Mouse (Mus musculus): ENCODE measurements around the gene Sox5. TPM values are rescaled to one million over a fixed set of nuclear protein-coding genes. Genes with fewer than 3 reads are reported as not detected.

Sox5 gene
- polyA plus RNA-seq, 1 experiment = 0.81 TPM

GRCm38 (mm10) chr6:144319717-144320116 lies 462.1 kb downstream of the Sox5 start:
- WGBS = 35% methylated on average over 6 of the region's 6 CpGs
- Histone ChIP-seq H3K4me1 (replicated peaks; ENCODE audit: control insufficient read depth, insufficient read depth, low read length) (peaks cover 5% of the 10 kb centered on the region; the same call in 1 of the 2 replicates), H3K27ac (ENCODE audit: control insufficient read depth, insufficient read depth, low read length) (no peak overlapping the region), H3K4me3 (ENCODE audit: control insufficient read depth, insufficient read depth, low read length) (no peak overlapping the region), H3K36me3 (ENCODE audit: control insufficient read depth, insufficient read depth, low read length) (no peaks in the 10 kb centered on the region), H3K27me3 (ENCODE audit: control insufficient read depth, insufficient read depth, low read length) (no peaks in the 10 kb centered on the region)
- TF ChIP-seq POLR2A (IDR thresholded peaks at IDR 0.05; ENCODE audit: control insufficient read depth, extremely low read depth, insufficient read depth, low read length, poor library complexity) = no peak
- no peak for TF ChIP-seq CTCF (IDR thresholded peaks at IDR 0.05; ENCODE audit: borderline replicate concordance, control insufficient read depth, extremely low read depth, insufficient read depth, low read length, poor library complexity)
- no peak for DNase-seq

- TF ChIP-seq POLR2A (IDR thresholded peaks at IDR 0.05; ENCODE audit: control insufficient read depth, extremely low read depth, insufficient read depth, low read length, poor library complexity) (no peak), CTCF (IDR thresholded peaks at IDR 0.05; ENCODE audit: borderline replicate concordance, control insufficient read depth, extremely low read depth, insufficient read depth, low read length, poor library complexity) (no peak)
- no peaks in the 10 kb centered on the region for H3K4me1 ChIP-seq (replicated peaks; ENCODE audit: control insufficient read depth, insufficient read depth, low read length)
- no peak for DNase-seq
Observed at GRCm38 (mm10) chr6:144312781-144313754, 468.7 kb downstream of the Sox5 start.

GRCm38 (mm10) chr6:144312282-144312780 lies 469.4 kb downstream of the Sox5 start:
- TF ChIP-seq CTCF (IDR thresholded peaks at IDR 0.05; ENCODE audit: borderline replicate concordance, control insufficient read depth, extremely low read depth, insufficient read depth, low read length, poor library complexity) (no peak), POLR2A (IDR thresholded peaks at IDR 0.05; ENCODE audit: control insufficient read depth, extremely low read depth, insufficient read depth, low read length, poor library complexity) (no peak)
- Histone ChIP-seq H3K4me3 (ENCODE audit: control insufficient read depth, insufficient read depth, low read length) (no peak overlapping the region), H3K4me1 (replicated peaks; ENCODE audit: control insufficient read depth, insufficient read depth, low read length) (no peaks in the 10 kb centered on the region), H3K27me3 (ENCODE audit: control insufficient read depth, insufficient read depth, low read length) (no peaks in the 10 kb centered on the region), H3K36me3 (ENCODE audit: control insufficient read depth, insufficient read depth, low read length) (no peaks in the 10 kb centered on the region), H3K27ac (ENCODE audit: control insufficient read depth, insufficient read depth, low read length) (no peak overlapping the region)
- DNase-seq = no peak
- 97% methylated on average over 7 of the region's 7 CpGs for WGBS

More at GRCm38 (mm10) chr6:144312781-144313754, 468.7 kb downstream of the Sox5 start:
- no peak overlapping the region for H3K27ac ChIP-seq (ENCODE audit: control insufficient read depth, insufficient read depth, low read length)
- H3K27me3 ChIP-seq (ENCODE audit: control insufficient read depth, insufficient read depth, low read length) = no peaks in the 10 kb centered on the region
- no peak overlapping the region for H3K4me3 ChIP-seq (ENCODE audit: control insufficient read depth, insufficient read depth, low read length)
- H3K36me3 ChIP-seq (ENCODE audit: control insufficient read depth, insufficient read depth, low read length) = no peaks in the 10 kb centered on the region
- WGBS = 97% methylated on average over 17 of the region's 17 CpGs

GRCm38 (mm10) chr6:144311754-144312153 lies 470.0 kb downstream of the Sox5 start:
- TF ChIP-seq POLR2A (IDR thresholded peaks at IDR 0.05; ENCODE audit: control insufficient read depth, extremely low read depth, insufficient read depth, low read length, poor library complexity) (no peak), CTCF (IDR thresholded peaks at IDR 0.05; ENCODE audit: borderline replicate concordance, control insufficient read depth, extremely low read depth, insufficient read depth, low read length, poor library complexity) (no peak)
- no peaks in the 10 kb centered on the region for H3K27me3 ChIP-seq (ENCODE audit: control insufficient read depth, insufficient read depth, low read length)
- no peak for DNase-seq
- 91% methylated on average over 4 of the region's 4 CpGs for WGBS
- no peak overlapping the region for H3K4me3 ChIP-seq (ENCODE audit: control insufficient read depth, insufficient read depth, low read length)
- H3K27ac ChIP-seq (ENCODE audit: control insufficient read depth, insufficient read depth, low read length) = no peak overlapping the region
- no peaks in the 10 kb centered on the region for H3K4me1 ChIP-seq (replicated peaks; ENCODE audit: control insufficient read depth, insufficient read depth, low read length)
- no peaks in the 10 kb centered on the region for H3K36me3 ChIP-seq (ENCODE audit: control insufficient read depth, insufficient read depth, low read length)

GRCm38 (mm10) chr6:144309171-144309570 lies 472.6 kb downstream of the Sox5 start:
- Histone ChIP-seq H3K27me3 (ENCODE audit: control insufficient read depth, insufficient read depth, low read length) (no peaks in the 10 kb centered on the region), H3K4me1 (replicated peaks; ENCODE audit: control insufficient read depth, insufficient read depth, low read length) (no peaks in the 10 kb centered on the region), H3K36me3 (ENCODE audit: control insufficient read depth, insufficient read depth, low read length) (no peaks in the 10 kb centered on the region), H3K4me3 (ENCODE audit: control insufficient read depth, insufficient read depth, low read length) (no peak overlapping the region), H3K27ac (ENCODE audit: control insufficient read depth, insufficient read depth, low read length) (no peak overlapping the region)
- DNase-seq = no peak
- TF ChIP-seq CTCF (IDR thresholded peaks at IDR 0.05; ENCODE audit: borderline replicate concordance, control insufficient read depth, extremely low read depth, insufficient read depth, low read length, poor library complexity) (no peak), POLR2A (IDR thresholded peaks at IDR 0.05; ENCODE audit: control insufficient read depth, extremely low read depth, insufficient read depth, low read length, poor library complexity) (no peak)

- Histone ChIP-seq H3K36me3 (ENCODE audit: control insufficient read depth, insufficient read depth, low read length) (no peaks in the 10 kb centered on the region), H3K4me1 (replicated peaks; ENCODE audit: control insufficient read depth, insufficient read depth, low read length) (no peaks in the 10 kb centered on the region), H3K4me3 (ENCODE audit: control insufficient read depth, insufficient read depth, low read length) (no peak overlapping the region), H3K27ac (ENCODE audit: control insufficient read depth, insufficient read depth, low read length) (no peak overlapping the region), H3K27me3 (ENCODE audit: control insufficient read depth, insufficient read depth, low read length) (no peaks in the 10 kb centered on the region)
- DNase-seq = no peak
- 95% methylated on average over 12 of the region's 12 CpGs for WGBS
- no peak for TF ChIP-seq POLR2A (IDR thresholded peaks at IDR 0.05; ENCODE audit: control insufficient read depth, extremely low read depth, insufficient read depth, low read length, poor library complexity)
Observed at GRCm38 (mm10) chr6:144307551-144308149, 474.1 kb downstream of the Sox5 start.
